Mouse (Mus musculus) urinary bladder, postnatal 25 days (tissue): ENCODE data around the gene Plpp1.
A peak's percentile ranks its signal among the peaks of the same experiment; 100 is the strongest.

Experiments used
- DNase-seq: peaks from one replicate; pipeline ENCODE4 v3.0.0; 2022; ENCODE audit warnings: low spot score

The Plpp1 gene

DNA sequence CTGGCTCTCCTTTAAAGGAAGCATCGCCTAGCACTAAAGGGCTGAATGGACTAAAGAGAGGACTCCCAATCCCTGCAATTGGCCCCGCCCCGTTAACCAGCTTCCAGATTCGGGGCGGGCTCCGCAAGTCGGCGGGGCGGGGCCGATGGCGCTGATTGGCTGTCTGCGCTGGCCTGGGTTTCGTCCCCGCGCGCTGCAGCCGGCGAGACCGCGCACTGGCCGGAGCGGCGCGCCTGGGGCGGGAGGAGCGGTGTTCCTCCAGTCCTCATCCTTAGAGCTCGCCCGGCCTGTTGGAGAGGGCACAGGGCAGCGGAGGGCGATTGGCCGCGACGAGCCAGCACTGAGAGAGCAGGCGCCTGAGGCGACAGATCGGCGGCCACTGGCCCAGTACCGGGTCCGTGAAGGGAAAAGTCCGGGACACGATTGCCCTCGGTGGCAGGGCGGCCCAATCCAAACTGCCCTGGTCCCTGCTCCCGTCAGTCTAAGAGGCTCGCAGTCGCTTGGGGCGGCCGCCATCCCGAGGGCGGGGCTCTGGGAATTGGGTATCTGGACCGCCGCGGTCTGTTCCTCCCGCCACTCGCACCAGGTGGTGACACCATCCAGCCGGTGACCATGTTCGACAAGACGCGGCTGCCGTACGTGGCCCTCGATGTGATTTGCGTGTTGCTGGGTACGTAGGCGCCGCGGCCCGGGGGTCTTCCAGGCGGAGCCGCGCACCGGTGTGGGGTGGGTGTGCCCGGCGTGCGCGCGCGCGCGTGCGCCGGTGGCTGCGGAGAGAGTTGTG lies at the start of gene Plpp1:
TSS of gene Plpp1 (plus strand) at position 196 of the 784 bp plus-strand sequence.
- DNase-seq: peak; percentile 95

DNA sequence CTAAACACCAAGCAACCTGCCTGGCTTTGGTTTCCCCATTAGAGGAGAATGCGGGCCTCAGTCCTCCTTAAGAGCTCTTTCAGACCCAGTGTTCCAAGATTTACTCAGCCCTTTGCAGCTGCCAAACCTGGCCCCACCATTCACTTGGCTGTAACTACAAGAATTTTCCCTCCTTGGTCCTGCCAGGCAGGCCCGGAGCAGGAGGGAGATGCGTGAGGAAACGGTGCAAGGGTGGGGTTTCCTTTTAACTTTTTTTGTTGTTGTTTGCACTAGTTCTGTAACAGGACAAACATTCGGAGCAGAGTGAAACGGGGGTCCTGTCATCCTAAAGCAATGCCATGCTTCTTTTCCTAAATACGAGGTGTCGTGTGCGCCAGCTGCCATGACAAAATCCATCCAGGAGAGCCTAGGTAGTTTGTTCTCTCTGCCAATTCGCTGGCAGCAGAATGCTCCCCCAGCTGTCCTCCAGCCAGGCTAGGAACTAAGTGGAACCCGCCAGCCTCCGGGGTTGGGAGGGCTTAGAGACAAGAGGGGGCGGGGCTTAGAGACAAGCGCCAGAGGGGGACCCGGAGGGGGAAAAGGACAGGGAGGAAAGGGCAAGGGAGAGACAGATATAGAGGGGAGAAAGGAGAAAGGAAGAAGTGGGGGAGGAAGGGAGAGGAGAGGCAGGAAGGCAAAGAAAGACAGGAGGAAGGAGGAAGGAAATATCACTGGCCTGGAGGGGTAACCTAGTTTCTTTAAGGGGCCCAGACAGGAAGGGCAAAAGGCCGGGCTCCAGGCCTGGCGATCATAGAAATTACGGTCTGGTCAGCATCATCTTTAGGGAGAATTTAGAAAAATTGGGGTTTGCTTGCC lies 48.9 kb upstream of the Plpp1 start:
- no peak for DNase-seq

DNA sequence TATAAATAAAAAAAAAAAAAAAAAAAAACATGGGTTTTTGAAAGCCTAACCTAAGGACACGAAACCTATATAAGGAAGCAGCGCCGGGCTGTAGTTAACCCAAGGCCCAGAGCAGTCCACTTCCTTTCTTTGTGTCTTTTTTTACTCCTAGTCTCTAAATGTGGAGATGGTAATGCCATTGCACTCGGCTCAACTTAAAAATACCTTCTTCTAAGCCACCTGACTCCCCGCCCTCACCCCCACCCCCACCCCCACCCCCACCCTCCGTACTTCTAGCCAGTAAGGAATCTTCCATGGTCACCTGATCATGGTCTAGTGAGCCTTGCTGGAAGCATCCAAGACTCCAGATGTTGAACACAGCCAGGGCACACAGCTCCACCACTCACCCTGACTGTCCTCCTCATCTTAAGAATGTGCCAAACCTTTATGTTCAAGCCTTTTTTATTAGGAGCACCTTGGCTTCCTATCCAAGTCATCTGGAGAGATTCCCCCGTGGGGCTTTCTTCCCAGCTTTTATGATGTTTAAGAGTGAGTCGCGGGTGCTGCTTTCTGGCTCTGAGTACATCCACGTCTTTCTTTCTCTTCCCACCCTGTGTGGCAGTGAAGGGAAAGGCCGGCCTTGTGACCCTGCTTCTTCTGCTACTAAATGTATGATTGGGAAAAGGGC lies 48.1 kb upstream of the Plpp1 start:
- DNase-seq: no peak

DNA sequence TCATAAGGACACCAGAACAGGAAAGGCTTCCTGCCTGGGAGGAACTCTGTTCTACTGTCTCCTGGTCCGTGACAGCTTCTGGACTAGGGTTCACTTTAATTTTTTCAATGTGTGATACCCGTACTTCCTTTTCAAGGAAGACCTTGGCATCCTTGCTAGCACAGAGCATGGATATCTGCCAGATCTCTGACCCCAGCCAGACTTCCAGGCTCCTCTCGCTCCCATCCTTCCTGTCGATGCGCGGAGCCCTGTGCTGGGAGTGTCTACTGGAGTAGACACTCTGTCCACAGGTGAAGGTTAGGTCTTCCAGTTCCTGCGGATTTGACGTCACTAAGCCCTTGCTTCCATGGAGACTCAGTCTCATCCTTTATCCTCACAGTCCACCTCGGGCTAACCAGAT lies 47.1 kb upstream of the Plpp1 start:
- no peak for DNase-seq

DNA sequence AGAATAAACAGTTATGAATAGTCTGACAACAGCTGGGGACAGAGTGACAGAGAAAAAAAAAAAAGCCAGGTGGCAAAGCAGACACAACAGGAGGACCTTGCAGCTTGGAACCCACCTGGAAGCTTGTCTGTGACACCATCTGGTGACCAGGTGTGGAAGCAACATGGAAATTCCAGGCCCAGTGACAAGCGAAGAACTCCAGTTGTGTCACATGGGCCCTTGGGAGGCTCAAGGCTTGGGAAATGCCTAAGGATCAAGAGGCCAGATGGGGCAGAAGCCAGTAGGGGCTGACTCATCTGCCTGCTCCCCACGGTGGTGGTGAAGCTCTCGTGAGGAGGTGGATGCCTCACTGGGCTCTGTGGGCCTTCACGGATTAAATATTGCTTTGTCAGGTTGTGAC lies 45.7 kb upstream of the Plpp1 start:
- no peak for DNase-seq

DNA sequence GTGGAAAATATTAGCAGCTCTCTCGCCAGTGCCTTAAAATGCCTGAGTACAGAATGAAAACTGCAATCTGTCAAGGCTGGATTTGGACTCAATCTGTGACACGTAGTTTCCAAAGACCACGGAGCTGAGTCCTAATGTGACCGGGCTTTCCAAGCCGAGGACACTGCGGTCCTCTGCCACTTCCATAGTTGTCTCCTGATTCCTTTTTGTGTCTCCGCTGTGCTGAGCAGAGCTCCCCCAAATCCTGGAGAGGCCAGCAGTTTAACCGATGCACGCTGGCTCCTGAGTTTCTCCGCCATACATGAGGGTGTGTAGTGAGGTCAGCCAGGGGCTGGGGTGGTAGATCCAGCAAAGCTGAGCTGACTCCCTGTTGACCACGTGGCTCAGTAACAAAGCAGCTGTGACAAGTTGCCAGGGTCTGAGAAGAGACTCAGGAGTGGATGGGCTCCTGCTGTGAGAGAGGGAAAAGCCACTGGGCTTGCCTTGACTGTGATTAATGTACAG lies 45.0 kb upstream of the Plpp1 start:
- no peak for DNase-seq

DNA sequence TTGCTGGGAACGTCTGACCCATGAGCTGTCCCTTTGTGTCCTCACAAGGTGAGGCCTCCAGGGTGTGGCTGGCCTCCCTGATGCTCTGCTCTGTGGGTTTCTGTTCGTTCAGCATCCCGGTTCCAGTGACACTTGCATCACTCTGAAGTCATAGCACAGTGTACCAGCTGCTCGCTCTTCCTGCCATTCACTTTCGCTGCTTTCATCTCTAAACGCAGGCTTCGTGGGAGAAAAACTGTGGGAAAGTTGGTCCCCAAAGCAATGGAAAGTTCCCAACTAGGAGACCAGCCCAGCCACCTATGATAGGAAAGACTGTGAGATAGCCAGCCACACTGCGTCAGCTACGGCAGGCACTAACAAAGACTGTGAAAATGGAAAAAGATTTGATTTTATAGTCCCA lies 43.2 kb upstream of the Plpp1 start:
- no peak for DNase-seq

DNA sequence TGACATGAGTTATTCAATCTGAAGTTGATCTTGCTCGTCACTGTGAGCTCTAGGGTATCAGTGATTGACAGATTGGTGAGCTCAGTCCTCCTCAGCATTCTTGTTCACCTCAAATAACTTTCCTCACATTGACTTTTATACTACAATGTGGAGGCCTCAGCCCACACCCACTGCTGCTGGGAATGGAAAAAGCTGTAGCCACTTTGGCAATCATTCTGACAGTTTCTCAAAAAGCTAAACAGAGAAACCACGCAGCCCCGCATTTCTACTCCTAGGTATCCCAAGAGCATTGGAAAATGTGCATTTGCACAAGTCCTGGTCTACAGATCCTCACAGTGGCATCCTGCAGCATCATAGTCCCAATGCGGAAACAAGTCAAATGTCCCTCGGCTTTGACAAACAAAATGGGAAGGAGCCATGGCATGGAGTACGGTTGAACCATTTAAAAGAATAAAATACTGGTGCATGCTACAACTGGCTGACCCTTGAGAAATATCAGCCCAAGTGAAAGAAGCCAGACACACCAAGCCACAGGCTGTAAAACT lies 42.0 kb upstream of the Plpp1 start:
- no peak for DNase-seq

DNA sequence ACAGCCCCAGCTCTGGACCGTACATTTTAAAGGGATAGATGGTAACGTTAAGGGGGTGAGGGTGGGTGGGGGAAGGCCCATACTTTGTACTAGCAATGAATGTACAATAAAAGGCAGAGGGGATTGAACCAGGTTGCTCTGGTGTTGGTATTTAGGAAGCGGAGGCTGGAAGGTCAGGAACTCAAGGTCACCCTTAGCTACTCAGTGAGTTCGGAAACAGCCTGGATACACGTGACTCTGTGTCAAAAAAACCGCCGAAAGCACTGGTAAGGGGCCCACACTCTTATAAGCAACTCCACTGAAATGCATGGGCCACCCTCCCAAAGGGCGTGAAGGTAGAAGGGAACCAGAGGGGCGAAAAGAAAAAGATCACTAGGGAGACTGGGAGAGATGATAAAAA lies 41.2 kb upstream of the Plpp1 start:
- no peak for DNase-seq

DNA sequence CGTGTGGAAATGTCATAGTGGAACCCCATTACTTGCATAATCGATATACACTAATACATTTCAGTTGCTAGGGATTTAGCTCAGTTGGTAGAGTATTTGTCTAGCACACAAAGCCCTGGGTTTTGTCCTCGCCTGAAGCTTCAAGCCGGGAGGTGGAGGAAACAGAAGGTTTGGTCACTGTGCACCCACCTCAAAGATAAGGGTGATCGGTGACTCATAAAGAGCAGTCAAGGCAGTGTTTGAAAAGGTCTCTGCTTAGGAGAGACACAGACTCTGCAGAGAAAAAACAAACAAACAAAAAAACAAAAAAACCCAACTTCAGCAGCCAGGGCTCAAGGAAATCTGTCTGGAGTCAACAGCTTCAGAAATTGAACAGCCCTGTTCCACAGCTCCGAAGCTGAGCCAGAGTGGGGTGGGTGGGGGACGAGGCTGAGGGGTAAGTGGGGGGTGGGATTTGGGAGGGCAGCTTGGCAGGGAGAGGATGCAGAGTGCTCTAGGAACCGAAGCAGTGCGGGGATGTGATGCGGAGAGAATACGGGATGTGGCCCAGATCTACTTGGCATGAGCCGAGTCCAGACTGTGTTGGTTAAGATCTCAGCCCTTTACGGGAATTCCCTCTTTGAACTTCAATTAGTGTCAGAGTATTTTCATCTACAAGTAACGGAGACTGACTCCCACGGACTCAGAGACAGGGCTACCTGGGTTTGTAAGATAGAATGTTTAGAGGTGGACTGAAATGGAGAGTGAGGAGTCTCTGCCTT lies 40.6 kb upstream of the Plpp1 start:
- no peak for DNase-seq

DNA sequence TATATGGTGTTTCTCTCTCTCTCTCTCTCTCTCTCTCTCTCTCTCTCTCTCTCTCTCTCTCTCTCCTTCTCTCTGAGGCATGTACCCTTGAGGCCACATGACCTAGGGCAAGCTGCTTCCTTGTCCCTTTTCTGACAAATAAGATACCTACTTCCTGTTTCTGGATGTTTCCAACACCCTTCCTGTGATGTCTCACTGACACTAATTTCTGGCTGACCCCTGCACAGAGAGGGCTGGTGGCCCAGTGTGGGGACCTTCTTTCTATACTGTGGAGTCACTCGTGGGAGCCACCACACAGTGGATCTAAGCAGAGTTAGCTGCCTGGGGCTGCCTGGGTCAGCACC lies 40.1 kb upstream of the Plpp1 start:
- DNase-seq: no peak

DNA sequence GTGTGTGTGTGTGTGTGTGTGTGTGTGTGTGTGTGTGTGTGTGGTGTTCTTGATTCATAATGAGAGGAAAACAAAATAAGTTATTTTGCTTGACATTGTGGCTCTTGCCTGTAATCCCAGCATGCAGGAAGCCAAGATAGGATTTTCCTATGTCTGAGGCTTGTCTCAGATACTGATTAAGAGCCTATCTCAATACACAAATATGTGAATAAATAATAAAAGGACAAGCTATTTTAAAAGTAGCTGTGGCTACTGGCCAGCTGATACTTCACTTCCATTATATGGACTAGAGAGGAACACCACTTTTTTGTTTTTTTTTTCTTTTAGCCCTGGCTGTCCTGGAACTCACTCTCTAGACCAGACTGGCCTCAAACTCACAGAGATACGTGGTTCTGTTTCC lies 38.8 kb upstream of the Plpp1 start:
- DNase-seq: no peak

DNA sequence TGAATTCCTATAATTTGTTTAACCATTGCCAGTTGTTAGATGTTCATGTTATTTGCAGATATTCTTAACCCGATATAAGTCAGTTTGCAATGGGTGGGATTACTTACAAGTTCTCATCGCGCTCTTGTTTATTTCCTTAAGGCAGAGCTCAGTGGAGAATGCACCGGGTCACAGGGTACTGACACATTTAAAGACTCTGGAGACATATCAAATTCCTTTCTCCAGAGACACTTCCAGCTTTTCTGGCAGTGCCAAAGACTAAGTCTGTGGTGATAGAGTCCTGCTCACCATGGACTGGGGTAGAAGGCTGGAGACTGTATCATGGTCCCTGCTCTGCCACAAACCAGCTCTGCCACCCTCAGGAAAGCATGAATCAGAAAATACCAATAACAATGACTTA lies 38.0 kb upstream of the Plpp1 start:
- DNase-seq: no peak

DNA sequence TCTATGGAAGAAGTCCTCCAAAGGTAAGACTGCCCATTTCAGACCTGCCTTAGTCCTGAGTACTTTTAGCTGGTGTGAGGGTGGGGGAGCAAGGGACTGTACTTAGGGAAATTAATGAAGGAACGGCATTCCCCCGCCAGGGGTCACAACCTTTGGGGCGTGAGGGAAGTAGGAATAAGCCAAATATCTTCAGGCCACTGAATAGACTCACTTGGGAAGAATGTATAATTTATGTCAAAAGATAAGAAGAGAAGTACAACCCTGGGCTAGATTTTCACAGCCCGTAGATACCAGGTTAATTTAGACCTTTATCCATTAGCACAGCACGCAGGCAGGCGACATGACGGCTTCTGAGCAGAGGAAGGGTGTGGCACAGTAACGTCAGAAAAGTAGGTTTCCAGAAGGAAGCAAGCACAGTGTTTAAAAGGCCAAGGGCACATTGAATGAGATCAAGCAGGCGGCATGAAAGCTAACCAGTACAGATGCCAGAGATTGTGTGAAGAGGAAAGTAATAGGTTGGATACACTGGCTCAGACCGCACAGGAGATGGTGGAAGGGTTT lies 37.0 kb upstream of the Plpp1 start:
- DNase-seq: no peak

DNA sequence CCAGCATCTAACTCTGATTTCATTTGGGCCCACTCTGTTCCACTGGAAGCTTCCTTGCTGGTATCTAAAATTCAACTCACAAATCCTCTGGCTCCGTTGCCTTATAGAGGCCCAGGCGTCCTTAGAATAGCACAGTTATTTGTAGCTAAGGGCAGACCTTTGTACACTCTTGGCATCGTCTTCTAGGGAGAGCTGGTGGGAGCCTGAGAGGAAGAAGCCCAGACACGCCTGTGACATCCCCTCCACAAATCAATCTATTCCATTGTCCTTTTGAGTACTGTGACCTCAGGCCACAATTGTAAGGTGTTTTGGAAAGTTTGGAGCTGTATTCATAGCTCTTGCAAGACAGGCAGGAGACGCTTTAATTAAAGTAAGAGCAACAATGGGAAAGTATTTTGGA lies 36.0 kb upstream of the Plpp1 start:
- no peak for DNase-seq

DNA sequence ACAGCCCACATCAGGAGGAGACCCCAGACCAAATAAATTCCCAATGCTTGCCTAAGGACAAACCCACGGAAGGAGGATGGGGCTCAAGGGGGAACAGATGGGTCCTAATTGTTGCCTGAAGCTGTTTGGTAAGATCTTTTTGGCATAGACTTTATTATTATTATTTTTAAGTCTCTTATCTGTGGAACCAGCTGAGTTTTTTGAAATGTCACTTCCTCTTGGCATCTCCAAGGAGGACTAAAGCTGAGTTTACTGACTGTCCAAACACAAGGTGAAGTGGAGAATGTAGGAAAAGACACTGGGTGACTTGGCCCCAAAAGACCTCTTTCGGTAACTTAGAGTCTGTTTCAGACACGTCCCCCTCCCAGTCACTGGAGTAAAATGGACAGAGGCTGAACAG lies 34.9 kb upstream of the Plpp1 start:
- DNase-seq: no peak

DNA sequence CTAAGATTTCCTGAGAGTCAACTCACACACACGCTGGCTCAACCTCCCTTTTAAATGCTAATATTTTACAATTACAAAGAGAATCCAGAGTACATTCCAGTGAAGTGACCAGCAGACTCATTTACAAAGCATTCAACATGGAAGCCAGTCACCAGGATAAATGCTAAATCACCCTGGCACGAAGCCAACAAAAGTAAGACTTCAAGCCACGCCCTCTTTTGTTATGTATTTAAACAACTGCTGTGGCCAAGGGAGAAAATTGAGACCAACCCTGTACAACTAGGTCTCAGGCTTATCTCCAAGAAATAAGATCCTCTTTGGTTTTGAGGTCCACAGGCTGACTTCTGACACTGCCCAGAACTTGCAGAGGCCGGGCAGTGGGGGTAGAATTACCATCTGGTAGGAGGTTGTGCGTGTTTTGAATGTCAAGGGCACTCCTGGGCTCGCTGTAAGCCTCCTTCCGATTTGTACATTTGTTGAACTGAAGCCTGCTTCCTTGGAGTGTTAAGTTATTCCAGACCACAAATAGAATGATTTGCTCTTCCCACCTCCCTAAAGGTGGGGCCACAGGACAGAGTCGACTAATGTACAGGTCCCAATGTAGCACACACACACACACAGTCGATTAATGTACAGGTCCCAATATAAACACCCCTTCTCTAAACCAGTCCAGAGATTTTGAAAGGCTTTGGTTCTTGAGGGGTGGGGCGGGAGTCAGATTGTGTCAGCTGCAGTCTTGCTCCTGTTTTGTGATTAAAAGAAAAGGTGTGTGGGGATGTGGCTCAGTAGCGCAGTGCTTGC lies 29.9 kb upstream of the Plpp1 start:
- DNase-seq: no peak

DNA sequence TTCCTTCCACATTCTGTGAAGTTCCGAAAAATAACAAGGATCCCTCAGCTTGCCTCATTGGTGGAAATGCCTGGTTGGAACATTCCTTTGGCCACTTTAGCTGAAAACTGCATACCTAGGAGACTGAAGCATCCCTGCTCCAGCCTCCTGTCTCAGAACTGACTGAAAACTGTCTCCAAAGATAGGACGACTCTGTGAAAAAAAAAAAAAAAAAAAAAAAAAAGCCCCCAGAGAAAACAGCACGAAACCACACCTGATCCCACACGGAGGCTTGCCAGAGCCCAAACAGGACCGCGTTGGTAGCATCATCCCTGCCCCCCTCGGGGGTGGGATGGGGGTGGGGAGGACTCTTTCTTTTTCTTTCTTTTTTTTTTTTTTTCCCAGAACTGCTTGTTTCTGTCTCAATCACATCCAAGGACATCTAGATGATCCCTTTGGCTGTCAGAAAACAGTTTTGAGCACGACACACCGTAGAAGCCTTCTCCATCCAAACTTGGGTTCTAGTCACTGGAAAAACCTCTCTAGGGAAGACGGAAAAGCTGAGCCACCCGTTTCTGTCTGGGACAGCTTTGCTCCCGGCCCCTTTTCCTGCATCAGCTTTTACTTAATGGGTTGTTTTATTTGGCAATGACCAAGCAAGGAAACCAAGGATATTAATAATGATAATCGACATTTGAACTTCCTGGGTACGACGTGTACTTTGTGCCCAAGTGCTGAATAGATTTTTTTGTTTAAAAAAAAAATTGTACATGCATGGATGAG lies 29.0 kb upstream of the Plpp1 start:
- no peak for DNase-seq

DNA sequence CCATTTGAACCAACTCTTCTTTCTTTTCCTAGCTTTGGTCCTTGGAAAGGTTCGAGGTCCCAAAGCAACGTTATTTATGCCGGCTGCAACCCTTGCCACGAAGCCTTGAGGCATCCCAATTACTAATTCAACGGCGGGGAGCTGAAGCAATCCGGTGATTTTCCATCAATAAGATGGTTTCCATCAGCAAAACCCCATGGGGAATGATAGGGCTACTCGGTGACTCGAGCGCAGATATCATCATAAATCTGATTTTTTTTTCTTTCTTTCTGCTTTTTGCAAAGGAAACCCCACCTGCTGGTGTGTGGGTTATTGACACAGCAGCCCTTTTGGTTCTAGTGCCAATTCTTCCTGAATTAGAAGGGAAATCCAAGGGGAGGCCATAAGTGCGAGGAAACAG lies 28.3 kb upstream of the Plpp1 start:
- DNase-seq: no peak

DNA sequence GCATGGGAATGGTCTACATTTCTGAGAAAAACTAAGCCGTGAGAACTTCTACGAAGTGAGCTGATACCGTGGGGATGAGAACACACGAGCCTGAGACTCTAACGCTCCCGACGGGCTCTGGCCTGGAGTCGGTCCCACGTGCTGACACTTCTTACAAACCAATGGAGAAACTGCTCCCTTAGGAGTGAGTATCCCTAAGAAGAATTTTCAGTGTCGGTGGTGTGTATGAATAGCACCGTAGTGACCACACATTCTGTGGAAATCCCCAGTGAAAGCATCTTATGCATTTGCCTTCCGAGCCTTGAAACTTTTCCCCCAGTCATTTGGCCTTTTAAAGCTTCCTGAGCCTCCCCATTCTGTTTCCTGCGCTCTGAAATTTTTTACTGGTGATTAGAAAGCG lies 27.7 kb upstream of the Plpp1 start:
- no peak for DNase-seq
